Mouse (Mus musculus): ENCODE results near the gene Gm10309.

Gene Gm10309

DNA sequence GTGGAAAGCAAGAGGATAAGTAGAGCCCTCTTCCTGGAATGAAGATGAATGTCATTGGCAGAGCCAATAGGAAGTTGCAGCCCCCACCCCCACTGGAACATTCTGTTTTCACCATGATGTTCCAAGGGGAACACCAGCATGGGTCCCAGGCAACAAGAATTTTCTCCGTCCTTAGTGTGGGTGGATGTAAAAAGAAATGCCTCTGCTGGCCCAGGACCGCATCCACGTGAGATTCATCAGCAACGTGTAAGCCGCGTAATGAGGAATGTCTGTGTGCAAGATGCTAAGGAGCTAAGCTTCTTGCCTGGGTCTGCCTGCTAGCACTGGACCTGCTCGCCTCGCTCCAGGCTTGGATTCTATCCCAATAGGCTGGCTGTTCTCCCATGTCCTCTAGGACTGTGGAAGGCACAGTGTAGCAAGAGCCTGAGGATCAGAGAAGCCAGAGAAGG is at the start of gene Gm10309:
Gene Gm10309 (minus strand): TSS at position 50 of the 449 bp plus-strand sequence.
- DNase-seq (ENCODE audit: low spot score), result peak; percentile 61

GRCm38 (mm10) chr17:86551995-86552394 is 47.0 kb upstream of the Gm10309 start:
- no peak for DNase-seq (ENCODE audit: low spot score)

DNA sequence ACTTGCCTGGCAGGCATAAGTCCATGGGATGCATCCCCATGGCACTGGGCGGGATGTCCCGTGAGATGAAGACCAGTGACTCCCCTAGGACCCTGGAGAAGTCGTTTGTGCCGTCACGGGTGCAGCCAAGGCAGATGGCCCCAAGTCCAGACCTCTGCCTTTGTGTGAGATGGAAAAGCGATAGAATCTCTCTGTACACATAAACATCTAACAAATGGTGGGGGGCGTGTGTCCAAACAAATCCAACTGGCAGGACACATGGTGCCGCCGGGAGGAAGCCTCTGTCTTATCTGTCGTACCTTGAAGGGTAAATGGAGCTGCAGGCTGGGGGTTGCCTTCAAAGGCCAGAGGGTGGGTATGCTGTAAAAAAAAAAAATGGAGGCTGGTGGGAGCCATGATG is 46.5 kb upstream of the Gm10309 start:
- no peak for DNase-seq (ENCODE audit: low spot score)

- DNase-seq (ENCODE audit: low spot score), result no peak
These were observed 44.1 kb upstream of the Gm10309 start for GRCm38 (mm10) chr17:86549128-86549527.

DNA sequence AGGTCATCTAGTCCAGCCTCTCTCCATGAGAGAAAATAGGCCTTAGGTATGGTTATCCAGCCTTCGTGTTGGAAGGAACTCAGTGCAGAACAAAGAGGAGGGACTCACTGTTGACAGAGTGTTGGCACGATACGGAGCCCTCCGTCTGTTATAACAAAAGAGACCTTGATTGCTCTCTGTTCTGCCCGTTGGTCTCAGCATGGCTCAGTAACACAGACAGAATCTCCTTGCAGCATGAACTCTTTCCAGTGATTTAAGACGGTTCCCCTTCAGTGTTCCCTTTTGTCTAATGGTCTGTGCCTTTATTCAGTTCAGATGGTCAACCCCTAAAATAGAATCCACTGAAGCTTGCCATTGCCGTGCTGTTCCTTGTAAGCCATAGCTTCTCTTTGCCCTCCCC is 41.5 kb upstream of the Gm10309 start:
- DNase-seq (ENCODE audit: low spot score), result no peak

DNA sequence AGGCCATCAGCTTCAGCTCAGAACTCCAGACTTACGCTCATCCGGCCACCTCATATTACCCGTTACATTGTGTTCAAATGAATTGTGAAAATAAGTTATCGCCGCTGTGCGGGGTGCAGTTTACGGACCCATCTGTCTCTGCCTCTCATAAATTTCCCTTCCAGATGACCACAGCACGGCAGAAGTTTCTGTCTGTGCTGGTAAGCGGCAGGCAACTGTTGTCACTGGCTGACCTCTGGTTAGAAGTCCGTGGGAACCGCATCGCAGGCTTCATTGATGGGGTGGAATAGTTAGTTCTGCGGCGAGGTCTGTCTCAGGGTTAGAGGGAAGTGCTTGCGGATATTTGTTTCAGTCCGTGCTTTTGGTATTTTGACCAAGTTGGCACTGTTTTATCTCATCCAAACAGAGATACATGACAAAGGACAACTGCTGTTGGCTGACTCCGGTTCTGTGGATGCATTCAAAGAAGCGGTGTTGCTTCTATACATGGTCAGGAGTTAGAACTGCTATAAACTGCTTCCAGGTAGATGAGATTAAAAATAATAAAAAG is 34.9 kb upstream of the Gm10309 start:
- no peak for DNase-seq (ENCODE audit: low spot score)

DNA sequence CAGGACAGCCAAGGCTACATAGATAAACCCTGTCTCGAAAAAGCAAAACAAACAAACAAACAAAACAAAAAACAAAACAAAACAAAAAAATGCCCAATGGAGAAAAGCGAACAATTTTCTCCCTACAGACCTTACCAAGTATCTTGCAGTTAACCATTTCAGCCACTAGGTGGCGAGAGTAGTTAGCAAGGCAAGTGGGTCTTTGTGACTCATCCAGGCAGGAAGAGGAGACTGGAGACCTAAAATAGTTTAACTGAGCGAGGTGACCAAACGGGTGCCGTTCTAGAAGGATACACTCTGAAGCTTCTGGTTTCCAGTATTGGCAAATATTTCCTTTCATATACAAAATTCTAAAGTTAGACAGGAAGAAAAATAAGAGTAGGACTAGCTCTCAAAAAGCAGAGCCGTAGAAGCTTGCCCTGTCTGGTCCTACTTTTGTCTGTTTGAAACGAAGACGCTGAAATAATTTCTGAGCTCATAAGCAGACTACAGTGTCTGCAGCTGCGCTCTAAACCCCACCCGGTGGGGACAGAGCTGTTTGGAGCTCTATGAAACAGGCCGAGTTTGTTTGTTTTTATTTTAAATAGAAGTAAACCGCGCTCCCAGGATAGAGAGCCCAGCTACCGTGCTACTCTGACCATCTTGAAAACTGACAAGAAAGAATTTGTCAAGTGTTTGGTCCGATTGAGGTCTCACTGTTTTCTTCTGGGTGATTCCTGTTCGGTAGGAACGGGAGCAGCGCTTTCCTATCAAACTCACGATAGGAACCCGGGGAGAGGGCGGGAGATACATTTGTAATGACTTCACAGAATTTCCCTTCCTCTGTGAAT is 31.0 kb upstream of the Gm10309 start:
- peak; percentile 84 for DNase-seq (ENCODE audit: low spot score)

DNA sequence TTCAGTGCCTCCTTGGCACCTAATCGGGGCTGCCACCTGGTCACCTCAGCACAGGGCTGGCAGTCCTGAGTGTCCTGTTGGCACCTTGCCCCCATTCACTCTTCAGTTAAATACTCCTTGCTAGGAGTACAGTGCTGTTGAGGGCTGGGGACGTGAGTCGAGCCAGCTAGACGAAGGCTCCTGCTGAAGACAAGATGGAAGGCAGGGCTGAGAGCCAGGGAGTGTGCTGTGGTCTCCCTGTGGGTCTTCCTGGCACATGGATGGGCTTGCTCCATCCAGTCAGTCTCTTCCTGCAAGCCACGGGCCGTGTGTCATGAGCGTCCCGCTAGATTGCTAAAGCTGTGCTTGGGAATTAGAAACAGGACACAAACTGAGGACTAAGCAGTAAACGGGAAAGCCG is 30.1 kb upstream of the Gm10309 start:
- DNase-seq (ENCODE audit: low spot score), result no peak

GRCm38 (mm10) chr17:86533549-86533851 is 28.5 kb upstream of the Gm10309 start:
- no peak for DNase-seq (ENCODE audit: low spot score)

GRCm38 (mm10) chr17:86532783-86533548 is 27.9 kb upstream of the Gm10309 start:
- DNase-seq (ENCODE audit: low spot score), result no peak

DNA sequence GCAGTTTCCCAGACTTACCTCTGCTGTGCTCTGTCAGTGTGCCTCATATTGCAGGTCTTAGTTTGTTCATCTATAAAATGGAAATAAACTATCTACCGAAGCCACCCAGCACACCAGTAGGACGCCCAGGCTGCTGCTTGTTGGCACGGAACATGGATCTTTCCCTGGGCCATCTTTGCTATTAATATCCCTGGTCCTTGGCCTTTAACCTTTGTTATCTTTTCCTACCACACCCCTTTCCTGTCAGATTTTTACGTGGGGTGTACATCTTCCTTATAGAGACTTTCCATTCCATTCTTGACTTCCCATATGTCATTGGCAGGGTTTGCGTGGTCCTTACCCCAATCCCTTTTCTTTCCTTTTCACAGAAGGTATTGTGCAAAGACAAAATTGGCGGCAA is 26.2 kb upstream of the Gm10309 start:
- no peak for DNase-seq (ENCODE audit: low spot score)

DNA sequence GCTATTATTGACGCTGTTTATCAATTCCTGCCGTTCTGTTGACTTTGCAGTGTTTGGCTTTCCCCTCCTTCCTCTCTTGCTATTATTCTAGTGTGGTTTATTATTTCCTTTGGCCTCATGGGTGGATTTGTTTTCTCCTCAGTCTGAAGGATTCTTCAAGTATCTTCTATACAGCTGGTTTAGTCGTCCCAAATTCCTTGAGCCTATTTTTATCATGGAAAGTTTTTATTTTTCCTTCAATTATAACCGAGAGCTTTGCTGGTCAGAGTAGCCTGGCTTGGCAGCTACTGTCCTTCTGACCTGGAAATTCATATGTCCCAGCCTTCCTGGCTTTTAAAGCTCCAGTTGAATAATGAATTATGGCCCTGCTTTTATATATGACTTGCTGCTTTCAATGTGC is 24.4 kb upstream of the Gm10309 start:
- no peak for DNase-seq (ENCODE audit: low spot score)

- DNase-seq (ENCODE audit: low spot score), result no peak
These were observed 24.0 kb upstream of the Gm10309 start for GRCm38 (mm10) chr17:86529003-86529402.

DNA sequence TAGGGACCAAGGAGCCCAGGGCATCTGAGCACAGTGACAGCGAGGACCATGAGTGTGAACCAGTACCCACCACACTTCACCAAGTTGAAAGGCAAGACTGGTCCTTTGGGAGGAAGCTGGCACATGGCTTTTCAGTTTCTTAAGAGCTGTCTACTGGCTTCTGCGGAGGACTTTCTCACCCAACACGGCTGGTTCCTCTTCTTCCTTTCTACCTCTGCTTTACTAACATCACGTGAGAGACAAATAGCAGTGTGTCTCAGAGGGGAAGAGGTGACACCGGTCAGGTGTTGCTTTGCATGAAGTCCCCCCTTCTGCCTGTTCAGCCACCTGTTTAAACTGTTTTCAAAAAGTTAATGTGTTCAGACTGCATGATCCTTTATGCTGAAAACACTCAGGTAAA is 22.3 kb upstream of the Gm10309 start:
- DNase-seq (ENCODE audit: low spot score), result no peak

DNA sequence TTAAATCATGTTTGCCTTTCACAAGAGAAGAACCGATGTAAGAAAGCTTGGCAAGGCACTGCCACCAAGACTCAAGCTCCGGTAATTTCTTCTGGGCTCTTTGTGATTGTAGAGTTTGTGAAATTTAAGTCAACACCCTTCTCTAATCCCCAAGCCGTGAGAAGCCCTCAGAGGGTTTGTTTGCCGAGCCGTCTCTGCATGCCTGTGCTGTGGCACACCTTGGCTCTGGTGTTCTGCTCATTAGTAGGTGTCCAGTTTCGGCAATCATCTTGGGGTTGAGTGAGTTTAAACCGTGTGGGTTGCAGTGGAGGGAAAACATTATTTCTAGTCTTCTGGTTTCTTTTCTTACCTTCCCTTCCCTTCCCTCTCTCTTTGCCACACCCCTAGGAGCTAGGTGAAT is 21.0 kb upstream of the Gm10309 start:
- no peak for DNase-seq (ENCODE audit: low spot score)

DNA sequence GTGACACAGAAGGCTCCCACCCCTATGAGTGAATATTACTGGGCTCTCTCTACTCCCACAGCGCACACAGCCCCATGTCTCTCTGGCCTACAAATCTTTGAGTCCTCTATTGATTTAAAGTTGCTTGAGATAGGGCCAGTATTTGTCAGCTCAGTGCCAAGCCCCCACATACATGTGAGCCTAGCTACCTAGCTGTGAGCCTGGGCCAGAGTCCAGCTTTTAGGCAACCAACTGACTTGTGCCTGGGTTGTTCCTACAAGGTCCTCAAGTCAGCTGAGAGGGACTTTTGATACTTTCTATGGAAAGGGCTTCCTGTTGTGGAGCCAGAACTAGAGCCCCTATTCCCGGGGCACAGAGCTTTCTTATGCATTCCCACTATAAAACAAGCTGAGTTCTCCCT is 20.0 kb upstream of the Gm10309 start:
- no peak for DNase-seq (ENCODE audit: low spot score)

DNA sequence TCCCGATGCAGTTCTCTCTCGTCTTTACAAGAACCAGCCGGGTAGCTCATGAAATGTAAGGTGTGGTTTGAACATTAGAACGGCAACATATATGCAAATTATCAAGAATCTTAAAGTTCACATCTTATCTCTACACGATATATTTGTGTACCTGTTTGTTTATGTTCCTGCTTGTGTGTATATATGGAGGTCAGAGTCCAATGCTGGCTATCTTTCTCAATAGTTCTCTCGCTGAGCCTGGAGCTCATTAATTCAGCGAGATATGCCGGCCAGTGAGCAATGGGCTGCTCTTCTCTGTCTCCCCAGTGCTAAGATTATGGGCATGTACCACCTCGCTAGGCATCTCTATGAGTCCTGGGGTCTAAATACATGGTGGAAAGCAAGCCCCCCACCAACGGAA is 18.8 kb upstream of the Gm10309 start:
- no peak for DNase-seq (ENCODE audit: low spot score)

DNA sequence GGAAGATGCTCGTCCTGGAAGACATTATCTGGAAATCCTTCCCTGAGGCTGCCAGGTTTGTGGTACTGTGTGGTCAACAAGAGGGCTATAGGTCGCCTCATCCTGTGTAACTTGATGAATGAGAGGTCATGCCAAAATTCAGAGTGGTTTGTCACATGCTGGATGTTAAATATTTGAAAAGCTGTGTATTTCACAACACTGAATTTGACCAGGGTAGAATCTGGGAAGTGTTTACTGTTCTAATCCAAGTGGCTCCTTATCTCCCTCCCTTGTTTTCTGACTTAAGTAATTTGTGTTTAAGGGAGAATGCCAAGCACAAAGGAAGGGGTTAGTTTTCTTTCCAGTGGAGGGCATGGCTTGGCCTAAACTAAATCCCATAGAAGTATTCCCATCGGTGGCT is 18.3 kb upstream of the Gm10309 start:
- DNase-seq (ENCODE audit: low spot score), result no peak

DNA sequence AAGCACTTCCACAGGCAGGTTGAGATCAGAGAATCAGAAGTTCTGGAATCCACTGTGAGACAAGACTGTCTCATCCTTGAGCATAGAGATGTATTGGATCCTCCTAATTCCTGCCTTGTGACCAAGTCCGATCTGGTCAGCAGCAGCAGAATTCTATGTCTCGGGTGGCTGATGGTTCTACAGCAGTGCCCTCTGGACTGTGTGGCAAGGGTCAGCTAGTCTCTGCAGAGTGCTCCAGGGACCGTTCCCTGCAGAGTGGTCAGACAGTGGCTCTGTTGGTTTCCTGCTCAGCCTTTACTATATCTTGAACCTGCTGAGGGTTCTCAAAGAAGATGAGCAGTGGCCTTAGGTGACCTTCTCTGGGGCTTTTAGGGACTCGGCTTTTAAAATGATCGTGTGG is 17.6 kb upstream of the Gm10309 start:
- no peak for DNase-seq (ENCODE audit: low spot score)

DNA sequence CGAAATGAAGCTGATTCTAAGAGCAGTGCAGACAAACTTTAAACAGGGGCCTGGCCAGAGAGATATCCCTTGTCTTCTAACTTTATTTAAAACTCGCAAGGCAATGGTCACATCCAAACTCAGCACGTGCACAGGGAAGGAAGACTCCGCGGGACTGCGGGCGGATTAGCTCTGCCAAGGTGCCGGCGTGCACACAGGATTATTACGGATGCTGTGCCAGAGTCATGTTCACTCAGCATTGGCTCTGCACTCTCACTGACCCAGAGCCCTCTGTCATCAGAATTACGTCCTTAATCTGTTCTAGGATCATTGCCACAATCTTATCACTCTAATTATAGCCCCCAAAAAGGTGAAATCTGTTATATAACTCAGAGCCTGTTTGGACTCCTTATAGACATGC is 16.2 kb upstream of the Gm10309 start:
- DNase-seq (ENCODE audit: low spot score), result no peak

DNA sequence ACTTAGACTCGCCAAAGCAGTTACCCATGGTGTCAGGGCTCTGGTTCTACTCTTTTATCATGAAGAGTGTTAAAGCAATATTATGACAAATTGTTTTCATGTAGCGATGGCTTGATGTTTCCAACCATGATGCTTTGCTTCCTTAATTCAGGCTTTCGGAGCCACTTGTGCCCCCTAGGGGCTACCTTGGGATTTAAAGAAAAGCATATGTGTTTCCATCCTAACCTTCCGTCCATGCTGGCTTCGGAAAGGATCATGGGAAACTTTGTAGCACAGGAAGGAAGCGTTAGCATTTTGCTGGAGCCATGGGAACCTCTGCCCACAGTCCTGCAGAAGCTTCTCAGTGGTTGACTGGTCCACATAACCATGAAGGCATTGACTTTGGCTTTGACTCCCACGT is 13.6 kb upstream of the Gm10309 start:
- DNase-seq (ENCODE audit: low spot score), result no peak

DNA sequence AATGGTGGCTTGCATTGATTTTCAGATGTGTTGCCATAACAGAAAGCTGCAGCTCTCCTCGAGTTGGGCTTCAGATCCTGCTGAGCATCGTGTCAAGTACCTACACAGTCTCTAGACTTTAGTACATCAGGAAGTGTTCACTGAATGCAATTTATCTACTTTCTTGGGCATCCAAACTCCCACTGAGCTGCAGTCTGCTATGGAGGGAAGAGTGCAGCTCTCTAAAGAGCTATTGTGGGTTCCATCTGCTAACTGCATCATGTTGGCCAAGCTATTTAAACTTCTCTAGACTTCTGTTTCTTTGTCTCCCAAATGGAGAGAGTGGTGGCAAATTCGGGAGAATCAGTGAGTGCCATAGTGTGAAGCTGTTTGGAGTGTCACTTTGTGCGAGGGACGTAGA is 11.6 kb upstream of the Gm10309 start:
- no peak for DNase-seq (ENCODE audit: low spot score)

GRCm38 (mm10) chr17:86514974-86515620 is 10.1 kb upstream of the Gm10309 start:
- DNase-seq (ENCODE audit: low spot score), result no peak

Measured in testis, postnatal 10 days (tissue).